Mouse (Mus musculus) megakaryocyte, embryonic 14.5 days (primary cell): ENCODE results near the gene Zfx.

Source experiments
- FLI1 ChIP-seq: IDR thresholded peaks from 2 replicates; pipeline ENCODE4 v1.6.1; 2012; ENCODE audit warnings: low read length, inconsistent platforms, mixed read lengths
- GATA1 ChIP-seq: IDR thresholded peaks from 3 replicates; pipeline ENCODE4 v1.6.1; 2012; ENCODE audit warnings: mixed read lengths, low read length, inconsistent platforms, borderline replicate concordance

GRCm38 (mm10) chrX:94133551-94133950 is 10.0 kb upstream of the Zfx start:
- no peak for TF ChIP-seq GATA1
- no peak for TF ChIP-seq FLI1
